15 mouse cellular contexts compared by ENCODE assay signal in genomic region chr11:95160693-95161092, GRCm38 (mm10). TPM values are rescaled to one million over a fixed set of nuclear protein-coding genes. Genes with fewer than 3 reads are reported as not detected.
DNase-seq lines count a peak whose midpoint lies in the region; ATAC-seq and TF ChIP-seq lines count a peak whose summit lies in the region.
"Had no signal": no experiment of that assay in that cellular context is flagged by ENCODE, and none has a peak within 500 bp of the region (broad histone marks: within the 10 kb centered on the region; RNA-seq: fewer than 3 reads in every experiment).

No protein-coding gene starts in this region.

- H3K4me2 ChIP-seq in forebrain, postnatal 0 days (ENCODE audit: low read depth), result no peak overlapping the region
- H3K4me2 ChIP-seq in forebrain, embryonic 16.5 days (ENCODE audit: low read length), result no peak overlapping the region
- H3K4me2 ChIP-seq in lung, embryonic 14.5 days, result no peak overlapping the region
- H3K4me2 ChIP-seq: heart, embryonic 13.5 days; neural tube, embryonic 12.5 days had no signal

- ATAC-seq in forebrain, postnatal 0 days, result no peak
- ATAC-seq in forebrain, embryonic 16.5 days, result no peak
- no peak for ATAC-seq in lung, embryonic 14.5 days (ENCODE audit: insufficient read depth)
- ATAC-seq in G1E (ENCODE audit: extremely low read depth, insufficient number of reproducible peaks, low FRiP score, poor library complexity, severe bottlenecking), result no peak
- 0 out of 2 replicates have a peak, but pooled peaks have one; percentile 34 for ATAC-seq in megakaryocyte progenitor cell, adult 5-6 weeks (replicated peaks; ENCODE audit: poor library complexity)

- no peak overlapping the region for H3K9ac ChIP-seq in forebrain, postnatal 0 days
- no peak overlapping the region for H3K9ac ChIP-seq in forebrain, embryonic 16.5 days (replicated peaks; ENCODE audit: low read depth, low read length)
- no peak overlapping the region for H3K9ac ChIP-seq in lung, embryonic 14.5 days
- H3K9ac ChIP-seq: heart, embryonic 13.5 days; neural tube, embryonic 12.5 days had no signal

- no peaks in the 10 kb centered on the region for H3K4me1 ChIP-seq in forebrain, postnatal 0 days (ENCODE audit: insufficient read depth)
- H3K4me1 ChIP-seq in forebrain, embryonic 16.5 days (replicated peaks; ENCODE audit: control insufficient read depth, insufficient read depth, low read length), result no peaks in the 10 kb centered on the region
- no peaks in the 10 kb centered on the region for H3K4me1 ChIP-seq in lung, embryonic 14.5 days (ENCODE audit: insufficient read depth)
- H3K4me1 ChIP-seq in G1E (ENCODE audit: insufficient read depth, low read depth, low read length), result no peaks in the 10 kb centered on the region
- peaks cover 2% of the 10 kb centered on the region; the same call in 1 of the 2 replicates for H3K4me1 ChIP-seq in heart, embryonic 10.5 days
- H3K4me1 ChIP-seq: heart, embryonic 13.5 days; neural tube, embryonic 12.5 days had no signal

- H3K27ac ChIP-seq in forebrain, postnatal 0 days (ENCODE audit: low read depth, low read length), result no peak overlapping the region
- H3K27ac ChIP-seq in forebrain, embryonic 16.5 days (ENCODE audit: low read length), result no peak overlapping the region
- H3K27ac ChIP-seq in lung, embryonic 14.5 days (ENCODE audit: low read depth), result no peak overlapping the region
- H3K27ac ChIP-seq in heart, embryonic 10.5 days, result no peak overlapping the region
- H3K27ac ChIP-seq: heart, embryonic 13.5 days; limb, embryonic 10.5 days; neural tube, embryonic 12.5 days had no signal

- no peak for DNase-seq in forebrain, postnatal 0 days
- DNase-seq in lung, embryonic 14.5 days, result peak; percentile 31
- DNase-seq in lung, postnatal 14 days, result no peak
- DNase-seq in G1E (ENCODE audit: low spot score), result no peak
- no peak for DNase-seq in urinary bladder, adult 2 months (ENCODE audit: low spot score)
- no peak for DNase-seq in heart, embryonic 10.5 days (ENCODE audit: low spot score)
- DNase-seq: cerebellum, adult 9-10 months had no signal

- WGBS in forebrain, postnatal 0 days, result 49% methylated on average over 7 of the region's 7 CpGs
- WGBS in forebrain, embryonic 16.5 days, result 51% methylated on average over 7 of the region's 7 CpGs
- WGBS in lung, embryonic 14.5 days, result 50% methylated on average over 7 of the region's 7 CpGs
- 40% methylated on average over 7 of the region's 7 CpGs for WGBS in heart, embryonic 10.5 days

- TF ChIP-seq CTCF in forebrain, postnatal 0 days (IDR thresholded peaks at IDR 0.05; ENCODE audit: low read depth), result peak; percentile 18; the same call in 1 of the 2 replicates
- peak; percentile 49 for TF ChIP-seq CTCF in lung, embryonic 14.5 days (IDR thresholded peaks at IDR 0.05; ENCODE audit: low read depth)
- TF ChIP-seq CTCF in G1E (IDR thresholded peaks at IDR 0.05; ENCODE audit: low read depth, low read length), result peak; percentile 55; the same call in 1 of the 2 replicates

- H3K9me3 ChIP-seq in forebrain, postnatal 0 days (ENCODE audit: low read length), result no peaks in the 10 kb centered on the region
- H3K9me3 ChIP-seq in forebrain, embryonic 16.5 days (ENCODE audit: control insufficient read depth, low read length), result no peaks in the 10 kb centered on the region
- H3K9me3 ChIP-seq in lung, embryonic 14.5 days (ENCODE audit: low read depth, low read length), result no peaks in the 10 kb centered on the region
- no peaks in the 10 kb centered on the region for H3K9me3 ChIP-seq in G1E (replicated peaks)
- no peaks in the 10 kb centered on the region for H3K9me3 ChIP-seq in heart, embryonic 10.5 days
- H3K9me3 ChIP-seq: heart, embryonic 13.5 days; limb, embryonic 10.5 days; megakaryocyte, embryonic 14.5 days; neural tube, embryonic 12.5 days had no signal

- no peak overlapping the region for H3K4me3 ChIP-seq in forebrain, postnatal 0 days (ENCODE audit: low read depth, low read length)
- H3K4me3 ChIP-seq in forebrain, embryonic 16.5 days (replicated peaks; ENCODE audit: low read length), result no peak overlapping the region
- no peak overlapping the region for H3K4me3 ChIP-seq in lung, embryonic 14.5 days (ENCODE audit: low read depth, low read length)
- H3K4me3 ChIP-seq in G1E (ENCODE audit: low read depth, low read length), result no peak overlapping the region
- no peak overlapping the region for H3K4me3 ChIP-seq in heart, embryonic 10.5 days
- H3K4me3 ChIP-seq: heart, embryonic 13.5 days; limb, embryonic 10.5 days; megakaryocyte, embryonic 14.5 days; neural tube, embryonic 12.5 days had no signal

- H3K27me3 ChIP-seq in forebrain, postnatal 0 days (ENCODE audit: insufficient read depth, low read length), result no peaks in the 10 kb centered on the region
- H3K27me3 ChIP-seq in forebrain, embryonic 16.5 days (replicated peaks; ENCODE audit: control insufficient read depth, insufficient read depth, low read length), result no peaks in the 10 kb centered on the region
- H3K27me3 ChIP-seq in lung, embryonic 14.5 days (ENCODE audit: insufficient read depth, low read length), result no peaks in the 10 kb centered on the region
- peaks cover 21% of the 10 kb centered on the region; the same call in 1 of the 2 replicates for H3K27me3 ChIP-seq in G1E (ENCODE audit: insufficient read depth, low read length)
- H3K27me3 ChIP-seq in heart, embryonic 10.5 days (ENCODE audit: insufficient read depth, poor library complexity, severe bottlenecking), result peaks cover 63% of the 10 kb centered on the region
- H3K27me3 ChIP-seq: neural tube, embryonic 12.5 days had no signal

- no peaks in the 10 kb centered on the region for H3K36me3 ChIP-seq in forebrain, postnatal 0 days (ENCODE audit: insufficient read depth)
- H3K36me3 ChIP-seq in forebrain, embryonic 16.5 days (ENCODE audit: control insufficient read depth, insufficient read depth), result no peaks in the 10 kb centered on the region
- H3K36me3 ChIP-seq in lung, embryonic 14.5 days (ENCODE audit: insufficient read depth), result no peaks in the 10 kb centered on the region
- H3K36me3 ChIP-seq in G1E (replicated peaks), result no peaks in the 10 kb centered on the region
- no peaks in the 10 kb centered on the region for H3K36me3 ChIP-seq in heart, embryonic 10.5 days
- H3K36me3 ChIP-seq: heart, embryonic 13.5 days; limb, embryonic 10.5 days; neural tube, embryonic 12.5 days had no signal

RNA-seq across cellular contexts. Expression of gene Dlx4, which starts 14.6 kb away (rescaled TPM):
- 0.15 TPM in 1 of 2 replicates, not detected in the other for total RNA-seq in forebrain, postnatal 0 days (2014; rRNA removed)
- 0.49 and 0.82 TPM in 2 replicates for polyA plus RNA-seq in forebrain, postnatal 0 days (2015; fragmentation: Nextera tagmentation; extraction: Ambion mirVana)
- polyA plus RNA-seq in forebrain, embryonic 16.5 days (2015; fragmentation: Nextera tagmentation; extraction: Ambion mirVana), result 0.10 TPM in 1 of 2 replicates, not detected in the other
- polyA plus RNA-seq in lung, embryonic 14.5 days (2014; fragmentation: Nextera tagmentation; extraction: Ambion mirVana), result 0.31 and 0.57 TPM in 2 replicates
- total RNA-seq in G1E (2014; fragmentation: Nextera tagmentation), result not detected in 2 replicates
- total RNA-seq in G1E (2017), result 0.05 TPM in 1 of 2 replicates, not detected in the other
- polyA plus RNA-seq in G1E (2012), result not detected in 2 replicates
- not detected in 2 replicates for total RNA-seq in megakaryocyte progenitor cell, adult 5-6 weeks (2015)
- total RNA-seq in megakaryocyte progenitor cell, adult 5-6 weeks (2017), result not detected in 2 replicates
- polyA plus RNA-seq in urinary bladder, adult 2 months (2012; rRNA removed), result 0.27 and 0.36 TPM in 2 replicates
- 0.43 and 1.2 TPM in 2 replicates for polyA plus RNA-seq in heart, embryonic 10.5 days (2016; fragmentation: Nextera tagmentation; extraction: Ambion mirVana)
- total RNA-seq: adrenal gland, adult 18-20 months had no signal

RNA-seq across cellular contexts. Expression of gene Dlx3, which starts 40.8 kb away (rescaled TPM):
- total RNA-seq in forebrain, postnatal 0 days (2014; rRNA removed), result 0.14 TPM in 1 of 2 replicates, not detected in the other
- polyA plus RNA-seq in forebrain, postnatal 0 days (2015; fragmentation: Nextera tagmentation; extraction: Ambion mirVana), result not detected in 2 replicates
- 0.10 and 0.27 TPM in 2 replicates for polyA plus RNA-seq in forebrain, embryonic 16.5 days (2015; fragmentation: Nextera tagmentation; extraction: Ambion mirVana)
- polyA plus RNA-seq in lung, embryonic 14.5 days (2014; fragmentation: Nextera tagmentation; extraction: Ambion mirVana), result 0.11 and 0.18 TPM in 2 replicates
- total RNA-seq in G1E (2014; fragmentation: Nextera tagmentation), result not detected in 2 replicates
- total RNA-seq in G1E (2017), result 0.11 TPM in 1 of 2 replicates, not detected in the other
- not detected in 2 replicates for polyA plus RNA-seq in G1E (2012)
- not detected in 2 replicates for total RNA-seq in megakaryocyte progenitor cell, adult 5-6 weeks (2015)
- not detected in 2 replicates for total RNA-seq in megakaryocyte progenitor cell, adult 5-6 weeks (2017)
- polyA plus RNA-seq in urinary bladder, adult 2 months (2012; rRNA removed), result 0.39 and 0.41 TPM in 2 replicates
- 3.2 and 5.9 TPM in 2 replicates for polyA plus RNA-seq in heart, embryonic 10.5 days (2016; fragmentation: Nextera tagmentation; extraction: Ambion mirVana)
- total RNA-seq: adrenal gland, adult 18-20 months; layer of hippocampus, adult 18-20 months had no signal
- polyA plus RNA-seq: heart, embryonic 13.5 days had no signal
